19 mouse cellular contexts compared by ENCODE assay signal in genomic region chr6:97052196-97052770, GRCm38 (mm10). TPM values are rescaled to one million over a fixed set of nuclear protein-coding genes. Genes with fewer than 3 reads are reported as not detected.
"Had no signal": no experiment of that assay in that cellular context is flagged by ENCODE, and none has a peak within 500 bp of the region (broad histone marks: within the 10 kb centered on the region; RNA-seq: fewer than 3 reads in every experiment).

No protein-coding gene starts in this region.

- H3K4me2 ChIP-seq: lung, embryonic 14.5 days; midbrain, embryonic 11.5 days; midbrain, embryonic 13.5 days; midbrain, embryonic 15.5 days; neural tube, embryonic 12.5 days; stomach, embryonic 15.5 days had no signal

- H3K27ac ChIP-seq: midbrain, embryonic 13.5 days; neural tube, embryonic 12.5 days; stomach, embryonic 15.5 days; stomach, postnatal 0 days had no signal

- H3K27me3 ChIP-seq: midbrain, embryonic 15.5 days; neural tube, embryonic 12.5 days; stomach, embryonic 15.5 days had no signal

- H3K4me3 ChIP-seq: midbrain, embryonic 13.5 days; midbrain, embryonic 15.5 days; neural tube, embryonic 12.5 days; stomach, embryonic 15.5 days had no signal

- H3K9me3 ChIP-seq: midbrain, embryonic 13.5 days; midbrain, embryonic 15.5 days; neural tube, embryonic 12.5 days; stomach, embryonic 15.5 days had no signal

- ATAC-seq: midbrain, embryonic 13.5 days; midbrain, embryonic 15.5 days had no signal

- H3K9ac ChIP-seq: lung, embryonic 14.5 days; midbrain, embryonic 13.5 days; midbrain, embryonic 15.5 days; neural tube, embryonic 12.5 days; stomach, embryonic 15.5 days had no signal

- DNase-seq: lung, embryonic 14.5 days; lung, postnatal 10 days; lung, postnatal 4 days; right cerebral cortex, postnatal 14 days; thymus, adult 2 months; thymus, postnatal 25 days; thymus, postnatal 4 days had no signal

- H3K36me3 ChIP-seq: midbrain, embryonic 13.5 days; midbrain, embryonic 15.5 days; neural tube, embryonic 12.5 days; stomach, embryonic 15.5 days had no signal

- H3K4me1 ChIP-seq: midbrain, embryonic 15.5 days; neural tube, embryonic 12.5 days; stomach, embryonic 15.5 days had no signal

RNA-seq across cellular contexts. Expression of gene Fam19a4, which starts 7.9 kb away (rescaled TPM):
- total RNA-seq: megakaryocyte, adult 5-6 weeks; megakaryocyte-erythroid progenitor cell, adult 5-6 weeks; monocyte, adult 5-6 weeks; neutrophil, adult 5-6 weeks had no signal
- polyA plus RNA-seq: lung, embryonic 14.5 days; spleen, adult 2 months; urinary bladder, adult 2 months had no signal
